Mouse (Mus musculus) embryonic facial prominence, embryonic 12.5 days (tissue): ENCODE measurements around the gene Mboat2. TPM values are rescaled to one million over a fixed set of nuclear protein-coding genes. Genes with fewer than 3 reads are reported as not detected.

Experiments used
- ATAC-seq: fragments of 200-750 bp; cut with Nextera tagmentation; 2 replicates; pipeline ENCODE4 v1.8.0; 2017; ENCODE audit not compliant: insufficient number of reproducible peaks, insufficient read depth, low FRiP score, low TSS enrichment
- H3K27ac ChIP-seq: fragments of 300-500 bp; sonication (generic); 2 replicates; pipeline ENCODE4 v1.5.1; 2016; ENCODE audit warnings: mild to moderate bottlenecking
- H3K27me3 ChIP-seq: fragments of 300-500 bp; sonication (generic); 2 replicates; pipeline ENCODE4 v1.6.1; 2016; ENCODE audit warnings: mild to moderate bottlenecking, moderate library complexity
- H3K36me3 ChIP-seq: fragments of 300-500 bp; sonication (generic); 2 replicates; pipeline ENCODE4 v1.6.1; 2016; ENCODE audit warnings: mild to moderate bottlenecking
- H3K4me1 ChIP-seq: fragments of 300-500 bp; sonication (generic); 2 replicates; pipeline ENCODE4 v1.6.1; 2016
- H3K4me2 ChIP-seq: fragments of 300-500 bp; sonication (generic); replicated peaks from 2 replicates; pipeline ENCODE4 v1.6.1; 2016; ENCODE audit warnings: mild to moderate bottlenecking, moderate library complexity
- H3K4me3 ChIP-seq: fragments of 300-500 bp; sonication (generic); 2 replicates; pipeline ENCODE4 v1.5.1; 2016; ENCODE audit warnings: mild to moderate bottlenecking
- H3K9ac ChIP-seq: fragments of 300-500 bp; sonication (generic); 2 replicates; pipeline ENCODE4 v1.6.1; 2016; ENCODE audit warnings: mild to moderate bottlenecking, moderate library complexity
- H3K9me3 ChIP-seq: fragments of 300-500 bp; sonication (generic); 2 replicates; pipeline ENCODE4 v1.6.1; 2016; ENCODE audit warnings: mild to moderate bottlenecking, moderate library complexity
- WGBS: fragments of 180-500 bp; shearing (Covaris S2); methylation state at CpG from one replicate; pipeline ENCODE4 v1.1.7; 2016; 5-methylcytosine and 5-hydroxymethylcytosine counted together
- polyA plus RNA-seq: library from polyadenylated mRNA; unstranded; fragments of >200 nt; fragmentation: Nextera tagmentation; extraction: Ambion mirVana; gene quantifications from 2 replicates; pipeline ENCODE4 v1.2.1, GENCODE M21; 2016

Mboat2 gene
- polyA plus RNA-seq, 1 experiment from 2014 or later = 53.3 TPM

DNA sequence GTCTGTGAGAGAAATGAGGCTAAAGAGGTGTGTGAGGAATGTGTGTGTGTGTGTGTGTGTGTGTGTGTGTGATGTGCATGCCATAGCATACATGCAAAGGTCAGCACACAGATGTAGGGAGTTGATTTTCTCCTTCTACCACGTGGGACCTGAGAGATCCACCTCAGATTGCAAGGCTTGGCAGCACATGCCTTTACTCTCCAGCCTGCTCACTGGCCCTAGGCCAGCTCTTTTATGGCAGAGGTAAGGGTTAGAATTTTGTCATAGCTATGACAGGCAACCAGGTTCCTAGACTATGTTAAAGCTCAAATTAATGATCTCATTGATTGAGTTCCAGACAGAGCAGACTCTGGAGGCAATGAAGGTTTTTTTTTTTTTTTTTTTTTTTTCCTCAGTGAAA, 33.1 kb downstream of the Mboat2 start:
- Histone ChIP-seq H3K9me3 (no peaks in the 10 kb centered on the region), H3K27me3 (no peaks in the 10 kb centered on the region), H3K27ac (no peak overlapping the region), H3K36me3 (no peaks in the 10 kb centered on the region), H3K4me3 (no peak overlapping the region), H3K9ac (no peak overlapping the region), H3K4me2 (no peak overlapping the region), H3K4me1 (no peaks in the 10 kb centered on the region; the same call in 1 of the 2 replicates)
- WGBS = 42% methylated on average over 1 of the region's 1 CpGs
- no peak for ATAC-seq

- peaks cover 3% of the 10 kb centered on the region; the same call in 1 of the 2 replicates for H3K4me1 ChIP-seq
- H3K36me3 ChIP-seq = no peaks in the 10 kb centered on the region
- H3K4me3 ChIP-seq = no peak overlapping the region
- no peaks in the 10 kb centered on the region for H3K27me3 ChIP-seq
- 83% methylated on average over 6 of the region's 6 CpGs for WGBS
- no peaks in the 10 kb centered on the region for H3K9me3 ChIP-seq
- no peak overlapping the region for H3K27ac ChIP-seq
- H3K9ac ChIP-seq = no peak overlapping the region
- H3K4me2 ChIP-seq = no peak overlapping the region
- no peak for ATAC-seq
These were observed 36.0 kb downstream of the Mboat2 start for GRCm38 (mm10) chr12:24866645-24867044.

GRCm38 (mm10) chr12:24868694-24869093, 38.0 kb downstream of the Mboat2 start:
- Histone ChIP-seq H3K9me3 (no peaks in the 10 kb centered on the region), H3K36me3 (no peaks in the 10 kb centered on the region), H3K4me3 (no peak overlapping the region), H3K4me2 (no peak overlapping the region), H3K9ac (no peak overlapping the region), H3K27me3 (no peaks in the 10 kb centered on the region), H3K4me1 (peaks cover 3% of the 10 kb centered on the region; the same call in 1 of the 2 replicates), H3K27ac (no peak overlapping the region)
- ATAC-seq = no peak
- 78% methylated on average over 4 of the region's 4 CpGs for WGBS

DNA sequence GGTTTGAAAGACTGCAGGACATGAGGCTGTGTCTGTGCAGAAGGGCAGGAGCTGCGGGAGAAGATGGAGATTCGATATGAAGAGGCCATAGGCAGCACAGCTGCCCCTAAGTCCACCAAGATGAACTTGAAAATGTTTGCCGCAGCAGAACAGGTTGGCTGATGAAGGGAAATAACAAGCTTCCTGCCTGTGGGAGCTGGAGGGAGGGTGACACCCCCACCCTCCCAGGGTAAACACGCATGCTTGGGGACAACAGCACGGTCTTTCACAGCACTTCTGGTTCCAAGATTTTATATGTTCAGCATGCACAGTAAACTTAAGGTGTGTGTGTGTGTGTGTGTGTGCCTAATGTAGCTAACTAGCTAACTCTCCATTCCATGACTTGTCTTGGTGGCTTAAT, 38.6 kb downstream of the Mboat2 start:
- 79% methylated on average over 5 of the region's 5 CpGs for WGBS
- H3K9me3 ChIP-seq = no peaks in the 10 kb centered on the region
- H3K27ac ChIP-seq = no peak overlapping the region
- H3K27me3 ChIP-seq = no peaks in the 10 kb centered on the region
- H3K4me3 ChIP-seq = no peak overlapping the region
- H3K4me1 ChIP-seq = peaks cover 3% of the 10 kb centered on the region; the same call in 1 of the 2 replicates
- no peak for ATAC-seq
- H3K4me2 ChIP-seq = no peak overlapping the region
- no peaks in the 10 kb centered on the region for H3K36me3 ChIP-seq
- no peak overlapping the region for H3K9ac ChIP-seq

DNA sequence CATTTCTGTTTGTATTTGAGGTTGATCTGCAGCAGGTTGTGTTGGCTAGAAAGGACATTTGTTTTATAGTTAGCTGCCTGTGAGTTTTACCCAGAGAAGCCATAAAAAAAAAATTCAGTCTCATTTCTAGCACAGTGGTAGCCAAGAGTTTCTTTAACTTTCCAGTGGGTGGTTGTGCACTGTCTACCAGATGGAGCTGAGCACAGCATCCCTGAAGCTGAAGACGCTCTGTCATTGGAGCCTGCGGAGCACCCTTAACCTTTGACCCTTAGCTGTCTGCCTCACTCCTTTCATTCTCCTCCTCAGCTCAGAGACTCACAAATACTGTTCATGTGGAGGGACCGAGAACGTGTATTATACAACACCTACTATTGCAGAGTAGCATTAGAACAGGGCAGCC, 40.2 kb downstream of the Mboat2 start:
- WGBS = 41% methylated on average over 4 of the region's 4 CpGs
- no peak overlapping the region for H3K4me3 ChIP-seq
- no peak overlapping the region for H3K4me2 ChIP-seq
- no peak overlapping the region for H3K9ac ChIP-seq
- H3K36me3 ChIP-seq = no peaks in the 10 kb centered on the region
- no peaks in the 10 kb centered on the region for H3K27me3 ChIP-seq
- H3K9me3 ChIP-seq = no peaks in the 10 kb centered on the region
- H3K4me1 ChIP-seq = peaks cover 5% of the 10 kb centered on the region; the same call in 1 of the 2 replicates
- ATAC-seq = no peak
- no peak overlapping the region for H3K27ac ChIP-seq

GRCm38 (mm10) chr12:24872264-24872663, 41.6 kb downstream of the Mboat2 start:
- Histone ChIP-seq H3K27me3 (no peaks in the 10 kb centered on the region), H3K9me3 (no peaks in the 10 kb centered on the region), H3K4me2 (no peak overlapping the region), H3K9ac (no peak overlapping the region), H3K27ac (no peak overlapping the region), H3K36me3 (no peaks in the 10 kb centered on the region), H3K4me1 (peaks cover 19% of the 10 kb centered on the region), H3K4me3 (no peak overlapping the region)
- no peak for ATAC-seq
- WGBS = 77% methylated on average over 8 of the region's 8 CpGs

GRCm38 (mm10) chr12:24872689-24873088, 42.0 kb downstream of the Mboat2 start:
- ATAC-seq = no peak
- WGBS = 80% methylated on average over 10 of the region's 10 CpGs
- no peaks in the 10 kb centered on the region for H3K9me3 ChIP-seq
- no peaks in the 10 kb centered on the region for H3K27me3 ChIP-seq
- H3K4me1 ChIP-seq = peaks cover 23% of the 10 kb centered on the region
- no peak overlapping the region for H3K9ac ChIP-seq
- no peak overlapping the region for H3K4me3 ChIP-seq
- H3K36me3 ChIP-seq = no peaks in the 10 kb centered on the region
- no peak overlapping the region for H3K27ac ChIP-seq
- no peak overlapping the region for H3K4me2 ChIP-seq

DNA sequence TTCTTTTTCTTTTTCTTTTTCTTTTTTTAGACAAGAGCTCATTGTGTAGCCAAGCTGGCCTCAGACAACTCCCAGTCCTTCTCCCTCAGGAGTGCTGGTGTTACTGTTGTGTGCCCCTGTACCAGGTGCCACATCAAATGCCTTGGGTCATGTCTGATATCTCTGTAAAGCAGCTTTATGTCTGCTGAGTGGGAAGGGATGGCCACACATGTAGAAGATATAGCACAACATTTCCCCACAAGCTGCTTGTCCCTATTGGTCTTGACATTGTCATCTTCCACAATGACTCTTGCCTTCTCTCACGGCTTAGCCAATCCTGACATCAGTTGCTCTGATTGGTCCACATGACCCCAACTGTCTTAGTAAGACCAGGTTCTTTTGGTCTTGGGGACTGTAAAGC, 45.2 kb downstream of the Mboat2 start:
- Histone ChIP-seq H3K4me3 (no peak overlapping the region), H3K9me3 (no peaks in the 10 kb centered on the region), H3K4me2 (no peak overlapping the region), H3K36me3 (0 out of 2 replicates have a peak, but pooled peaks cover under 1% of the 10 kb centered on the region), H3K9ac (no peak overlapping the region), H3K4me1 (peaks cover 30% of the 10 kb centered on the region), H3K27ac (no peak overlapping the region), H3K27me3 (no peaks in the 10 kb centered on the region)
- 76% methylated on average over 1 of the region's 1 CpGs for WGBS
- ATAC-seq = no peak

GRCm38 (mm10) chr12:24877231-24877630, 46.6 kb downstream of the Mboat2 start:
- peak overlapping the region; percentile 60; the same call in 1 of the 2 replicates for H3K27ac ChIP-seq
- no peaks in the 10 kb centered on the region for H3K9me3 ChIP-seq
- H3K27me3 ChIP-seq = no peaks in the 10 kb centered on the region
- WGBS = 48% methylated on average over 7 of the region's 7 CpGs
- no peak overlapping the region for H3K9ac ChIP-seq
- 0 out of 2 replicates have a peak, but pooled peaks have one; percentile 22 for ATAC-seq
- H3K36me3 ChIP-seq = peaks cover 4% of the 10 kb centered on the region; the same call in 1 of the 2 replicates
- H3K4me3 ChIP-seq = no peak overlapping the region
- peaks cover 28% of the 10 kb centered on the region for H3K4me1 ChIP-seq
- no peak overlapping the region for H3K4me2 ChIP-seq

GRCm38 (mm10) chr12:24878090-24878489, 47.4 kb downstream of the Mboat2 start:
- no peak for ATAC-seq
- H3K9ac ChIP-seq = no peak overlapping the region
- H3K4me2 ChIP-seq = no peak overlapping the region
- no peaks in the 10 kb centered on the region for H3K27me3 ChIP-seq
- H3K9me3 ChIP-seq = no peaks in the 10 kb centered on the region
- 87% methylated on average over 6 of the region's 6 CpGs for WGBS
- H3K27ac ChIP-seq = no peak overlapping the region
- peaks cover 28% of the 10 kb centered on the region for H3K4me1 ChIP-seq
- no peak overlapping the region for H3K4me3 ChIP-seq
- peaks cover 9% of the 10 kb centered on the region; the same call in 1 of the 2 replicates for H3K36me3 ChIP-seq

DNA sequence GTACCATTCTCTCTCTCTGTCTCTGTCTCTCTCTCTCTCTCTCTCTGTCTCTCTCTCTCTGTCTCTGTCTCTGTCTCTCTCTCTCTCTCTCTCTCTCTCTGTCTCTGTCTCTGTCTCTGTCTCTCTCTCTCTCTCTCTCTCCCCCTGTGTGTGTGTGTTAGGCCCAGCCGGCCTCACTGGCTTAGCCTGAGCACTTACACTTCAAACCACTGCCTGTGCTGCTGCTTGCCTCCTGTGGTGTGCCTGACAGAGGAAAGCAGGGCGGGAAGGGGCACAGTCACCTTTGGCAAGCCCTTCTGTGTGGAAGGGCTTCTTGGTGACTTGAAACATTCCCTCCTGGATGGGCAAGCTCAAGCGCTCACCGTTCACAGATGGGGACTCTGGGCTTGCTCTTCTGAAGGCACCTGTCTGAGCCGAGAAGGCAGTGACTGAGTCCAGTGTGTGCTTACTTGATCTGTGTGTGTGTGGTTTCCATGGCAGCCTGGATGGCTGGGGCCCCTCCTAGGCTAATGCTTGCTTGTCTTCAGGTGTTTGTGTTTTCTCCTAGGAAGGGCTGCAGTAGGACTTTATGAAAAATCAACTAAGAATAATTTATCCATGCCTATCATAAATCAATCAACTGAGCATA, 48.2 kb downstream of the Mboat2 start:
- 47% methylated on average over 5 of the region's 5 CpGs for WGBS
- peaks cover 13% of the 10 kb centered on the region for H3K36me3 ChIP-seq
- H3K9me3 ChIP-seq = no peaks in the 10 kb centered on the region
- no peak overlapping the region for H3K4me2 ChIP-seq
- no peak for ATAC-seq
- H3K27ac ChIP-seq = no peak overlapping the region
- no peaks in the 10 kb centered on the region for H3K27me3 ChIP-seq
- peaks cover 28% of the 10 kb centered on the region for H3K4me1 ChIP-seq
- no peak overlapping the region for H3K9ac ChIP-seq
- H3K4me3 ChIP-seq = no peak overlapping the region

GRCm38 (mm10) chr12:24879613-24880029, 48.9 kb downstream of the Mboat2 start:
- ATAC-seq = no peak
- Histone ChIP-seq H3K4me2 (no peak overlapping the region), H3K9ac (no peak overlapping the region), H3K36me3 (peaks cover 18% of the 10 kb centered on the region), H3K4me3 (no peak overlapping the region), H3K9me3 (no peaks in the 10 kb centered on the region), H3K4me1 (peaks cover 28% of the 10 kb centered on the region), H3K27ac (no peak overlapping the region), H3K27me3 (no peaks in the 10 kb centered on the region)
- WGBS = 69% methylated on average over 10 of the region's 10 CpGs
